8 mouse cellular contexts compared by ENCODE assay signal in the genomic region with DNA sequence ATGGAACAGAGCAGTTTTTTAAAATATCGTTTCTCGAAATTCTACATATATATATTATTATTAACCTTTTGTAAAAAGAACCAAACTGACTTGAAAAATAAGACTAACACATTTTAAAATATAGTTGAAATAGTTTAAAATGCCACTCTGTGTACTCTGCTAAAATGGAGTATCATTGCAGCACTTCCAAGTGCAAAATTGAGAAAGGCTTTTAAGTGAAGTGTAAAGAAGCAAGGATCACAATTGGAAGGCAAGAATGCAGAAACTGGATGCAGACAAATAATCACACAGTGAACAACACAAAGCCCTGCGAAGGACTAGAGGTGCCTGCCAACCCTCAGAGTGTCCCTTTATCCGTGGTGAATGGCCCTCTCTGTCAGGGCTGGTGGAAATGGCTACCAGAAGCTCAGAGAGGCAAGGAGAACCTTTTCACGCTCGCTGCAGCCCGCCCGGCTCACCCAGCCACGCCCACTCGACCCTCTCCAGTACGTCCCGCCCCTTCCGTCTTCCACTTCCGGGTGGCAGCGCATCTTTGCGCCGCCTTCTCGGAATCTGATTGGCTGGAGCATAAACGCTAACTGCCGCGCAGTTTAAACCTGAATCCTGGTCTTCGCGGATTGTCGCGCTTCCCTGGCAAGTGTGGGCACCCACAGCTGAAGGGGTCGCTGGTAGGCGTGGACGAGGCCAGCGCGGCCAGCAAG. TPM values are rescaled to one million over a fixed set of nuclear protein-coding genes. Genes with fewer than 3 reads are reported as not detected.
DNase-seq lines count a peak whose midpoint lies in the region; ATAC-seq and TF ChIP-seq lines count a peak whose summit lies in the region.

A gene (plus strand): TSS at position 540 of the 701 bp plus-strand sequence.

- peak within 1 kb of the TSS; percentile 75 to 81 (median 76) for H3K4me3 ChIP-seq in CH12.LX (replicated peaks in 1 of 3; ENCODE audit: low read depth in 2 of 3, low read length in 2 of 3, poor library complexity in 1 of 3)
- peak within 1 kb of the TSS; percentile 86 for H3K4me3 ChIP-seq in forebrain, embryonic 11.5 days (ENCODE audit: low read depth, low read length)
- peak within 1 kb of the TSS; percentile 100 for H3K4me3 ChIP-seq in heart, embryonic 16.5 days (ENCODE audit: low read length)
- peak within 1 kb of the TSS; percentile 91 for H3K4me3 ChIP-seq in liver, embryonic 15.5 days (replicated peaks)
- H3K4me3 ChIP-seq in neural tube, embryonic 12.5 days, result peak within 1 kb of the TSS; percentile 81

- peak; percentile 97 for DNase-seq in CH12.LX (ENCODE audit: extremely low read depth)
- peak; percentile 89 for DNase-seq in c-Kit-positive CD71-positive TER-119-negative erythroid progenitor cells, embryonic 14.5 days (ENCODE audit: low read depth)
- DNase-seq in forebrain, embryonic 11.5 days (ENCODE audit: low spot score), result peak; percentile 97
- peak; percentile 93 to 96 for DNase-seq in kidney, postnatal 36 days
- peak; percentile 87 for DNase-seq in telencephalon, adult 2 months (ENCODE audit: low read depth, low spot score)

- H3K79me2 ChIP-seq in CH12.LX (replicated peaks; ENCODE audit: control insufficient read depth, extremely low read depth, insufficient read depth, poor library complexity, severe bottlenecking), result peaks cover 31% of the 10 kb centered on the region

- peak within 1 kb of the TSS; percentile 97 for H3K4me2 ChIP-seq in CH12.LX (ENCODE audit: insufficient read depth, low read depth, poor library complexity, severe bottlenecking)
- peak within 1 kb of the TSS; percentile 77 for H3K4me2 ChIP-seq in forebrain, embryonic 11.5 days (ENCODE audit: low read depth, low read length, severe bottlenecking)
- peak within 1 kb of the TSS; percentile 64 for H3K4me2 ChIP-seq in heart, embryonic 16.5 days (ENCODE audit: low read depth, low read length)
- peak within 1 kb of the TSS; percentile 79 for H3K4me2 ChIP-seq in liver, embryonic 15.5 days
- peak within 1 kb of the TSS; percentile 84 for H3K4me2 ChIP-seq in neural tube, embryonic 12.5 days (replicated peaks)

- H3K9me3 ChIP-seq in CH12.LX (replicated peaks; ENCODE audit: low read length), result no peaks in the 10 kb centered on the region
- H3K9me3 ChIP-seq in forebrain, embryonic 11.5 days (ENCODE audit: control insufficient read depth, low read length), result no peaks in the 10 kb centered on the region
- H3K9me3 ChIP-seq in heart, embryonic 16.5 days (replicated peaks; ENCODE audit: control insufficient read depth, low read length), result no peaks in the 10 kb centered on the region
- no peaks in the 10 kb centered on the region for H3K9me3 ChIP-seq in liver, embryonic 15.5 days (replicated peaks)
- H3K9me3 ChIP-seq in neural tube, embryonic 12.5 days, result no peaks in the 10 kb centered on the region

- no peak for TF ChIP-seq RAD21 in CH12.LX (IDR thresholded peaks at IDR 0.05; ENCODE audit: low read depth, low read length)

- peaks cover 0 to 10% of the 10 kb centered on the region in 2 experiments for H3K36me3 ChIP-seq in CH12.LX (replicated peaks in 1 of 2; ENCODE audit: control insufficient read depth in 1 of 2, insufficient read depth in 1 of 2, low read length in 1 of 2)
- H3K36me3 ChIP-seq in forebrain, embryonic 11.5 days (ENCODE audit: control insufficient read depth, insufficient read depth, low read length), result no peaks in the 10 kb centered on the region
- no peaks in the 10 kb centered on the region for H3K36me3 ChIP-seq in heart, embryonic 16.5 days (ENCODE audit: control insufficient read depth, insufficient read depth)
- H3K36me3 ChIP-seq in liver, embryonic 15.5 days (replicated peaks), result peaks cover 16% of the 10 kb centered on the region
- no peaks in the 10 kb centered on the region for H3K36me3 ChIP-seq in neural tube, embryonic 12.5 days

- H3K9ac ChIP-seq in CH12.LX (ENCODE audit: insufficient read depth, low read depth), result peak within 1 kb of the TSS; percentile 81
- peak within 1 kb of the TSS; percentile 91 for H3K9ac ChIP-seq in forebrain, embryonic 11.5 days (ENCODE audit: low read length)
- peak within 1 kb of the TSS; percentile 86 for H3K9ac ChIP-seq in heart, embryonic 16.5 days (ENCODE audit: low read length)
- peak within 1 kb of the TSS; percentile 93 for H3K9ac ChIP-seq in liver, embryonic 15.5 days
- H3K9ac ChIP-seq in neural tube, embryonic 12.5 days, result peak within 1 kb of the TSS; percentile 61

- no peaks in the 10 kb centered on the region for H3K27me3 ChIP-seq in CH12.LX (replicated peaks)
- no peaks in the 10 kb centered on the region for H3K27me3 ChIP-seq in forebrain, embryonic 11.5 days (ENCODE audit: control insufficient read depth, insufficient read depth, low read length)
- no peaks in the 10 kb centered on the region for H3K27me3 ChIP-seq in heart, embryonic 16.5 days (ENCODE audit: control insufficient read depth, insufficient read depth, low read length)
- no peaks in the 10 kb centered on the region for H3K27me3 ChIP-seq in liver, embryonic 15.5 days
- no peaks in the 10 kb centered on the region for H3K27me3 ChIP-seq in neural tube, embryonic 12.5 days (replicated peaks)

- whole genome bisulfite sequencing in forebrain, embryonic 11.5 days, result 6% methylated on average over 30 of the region's 30 CpGs
- WGBS in heart, embryonic 16.5 days, result 6% methylated on average over 30 of the region's 30 CpGs
- 5% methylated on average over 30 of the region's 30 CpGs for WGBS in liver, embryonic 15.5 days (ENCODE audit: insufficient replicate concordance)
- WGBS in neural tube, embryonic 12.5 days, result 6% methylated on average over 30 of the region's 30 CpGs

- peak within 1 kb of the TSS; percentile 7; the same call in 1 of the 2 replicates for H3K27ac ChIP-seq in CH12.LX (ENCODE audit: insufficient read depth, low read depth)
- peak within 1 kb of the TSS; percentile 57 for H3K27ac ChIP-seq in forebrain, embryonic 11.5 days (ENCODE audit: low read depth, low read length)
- peak within 1 kb of the TSS; percentile 77 for H3K27ac ChIP-seq in heart, embryonic 16.5 days (ENCODE audit: low read length)
- H3K27ac ChIP-seq in liver, embryonic 15.5 days (replicated peaks), result peak within 1 kb of the TSS; percentile 87
- H3K27ac ChIP-seq in neural tube, embryonic 12.5 days, result peak within 1 kb of the TSS; percentile 50; the same call in 1 of the 2 replicates

- peak; percentile 94 for TF ChIP-seq POLR2A in CH12.LX (IDR thresholded peaks at IDR 0.05; ENCODE audit: low read depth, low read length)

- in situ Hi-C loops in CH12.LX (cut with MboI; ENCODE audit: low pct_ligation_motif_present, low pct_unique_long_range_greater_than_20kb, low sequenced_read_pairs), result no loop called here

- H3K4me1 ChIP-seq in CH12.LX (ENCODE audit: control insufficient read depth in 1 of 2, insufficient read depth in 2 of 2), result peaks cover 0 to 18% of the 10 kb centered on the region in 2 experiments; a peak in 1 of 4 replicates
- H3K4me1 ChIP-seq in forebrain, embryonic 11.5 days (replicated peaks; ENCODE audit: control insufficient read depth, insufficient read depth, low read length), result peaks cover 4% of the 10 kb centered on the region; the same call in 1 of the 2 replicates
- H3K4me1 ChIP-seq in heart, embryonic 16.5 days (ENCODE audit: control insufficient read depth, insufficient read depth, low read length), result peaks cover 19% of the 10 kb centered on the region
- H3K4me1 ChIP-seq in liver, embryonic 15.5 days (replicated peaks), result peaks cover 26% of the 10 kb centered on the region
- H3K4me1 ChIP-seq in neural tube, embryonic 12.5 days, result peaks cover 15% of the 10 kb centered on the region

- no peak for TF ChIP-seq EP300 in CH12.LX (IDR thresholded peaks at IDR 0.05; ENCODE audit: low read length)

- no peak for TF ChIP-seq CTCF in CH12.LX (conservative IDR thresholded peaks at IDR 0.05 in 1 of 2, IDR thresholded peaks at IDR 0.05 in 1 of 2; ENCODE audit: low read depth in 2 of 2, low read length in 2 of 2)

- dilution Hi-C loops in CH12.LX (cut with MboI; ENCODE audit: extremely low pct_ligation_motif_present, extremely low pct_unique_long_range_greater_than_20kb, low sequenced_read_pairs), result no loop called here

- ATAC-seq in forebrain, embryonic 11.5 days (replicated peaks; ENCODE audit: low FRiP score), result peak; percentile 99
- peak; percentile 99 for ATAC-seq in heart, embryonic 16.5 days (replicated peaks; ENCODE audit: extremely low read depth, insufficient read depth, low FRiP score)
- peak; percentile 95 for ATAC-seq in liver, embryonic 15.5 days (ENCODE audit: insufficient read depth)
- peak; percentile 99 for ATAC-seq in neural tube, embryonic 12.5 days (ENCODE audit: low FRiP score, low read depth)

TF ChIP-seq in CH12.LX, 34 proteins besides CTCF, POLR2A, EP300 and RAD21 (continues in another document):
- TF ChIP-seq JUND (conservative IDR thresholded peaks at IDR 0.05; ENCODE audit: low read depth, low read length), result no peak
- peak; percentile 70; the same call in 1 of the 2 replicates for TF ChIP-seq ZMIZ1 (IDR thresholded peaks at IDR 0.05; ENCODE audit: low read depth, low read length)
- TF ChIP-seq NRF1 (IDR thresholded peaks at IDR 0.05; ENCODE audit: low read depth, low read length), result peak; percentile 34; the same call in 1 of the 2 replicates
- no peak for TF ChIP-seq ETS1 (conservative IDR thresholded peaks at IDR 0.05; ENCODE audit: low read depth, low read length)
- peak; percentile 66; the same call in 1 of the 2 replicates for TF ChIP-seq CHD2 (IDR thresholded peaks at IDR 0.05; ENCODE audit: low read length)
- TF ChIP-seq NELFE (IDR thresholded peaks at IDR 0.05; ENCODE audit: low read depth, low read length), result peak; percentile 79
- TF ChIP-seq POLR2AphosphoS2 (IDR thresholded peaks at IDR 0.05; ENCODE audit: low read depth, low read length), result no peak
- peak; percentile 66 for TF ChIP-seq TCF12 (IDR thresholded peaks at IDR 0.05; ENCODE audit: low read depth, low read length)
- TF ChIP-seq HCFC1 (IDR thresholded peaks at IDR 0.05; ENCODE audit: low read depth, low read length), result peak; percentile 76
- TF ChIP-seq ZKSCAN1 (IDR thresholded peaks at IDR 0.05; ENCODE audit: borderline replicate concordance, low read depth, low read length), result no peak
- peak; percentile 83; the same call in 1 of the 2 replicates for TF ChIP-seq SIN3A (IDR thresholded peaks at IDR 0.05; ENCODE audit: low read length)
- TF ChIP-seq PAX5 (IDR thresholded peaks at IDR 0.05; ENCODE audit: low read length), result no peak
- TF ChIP-seq IRF4 (IDR thresholded peaks at IDR 0.05; ENCODE audit: low read depth, low read length), result 0 out of 2 replicates have a peak, but pooled peaks have one; percentile 36
- TF ChIP-seq ELF1 (IDR thresholded peaks at IDR 0.05; ENCODE audit: low read depth, low read length), result peak; percentile 97

RNA-seq across cellular contexts. Expression of the gene that starts here (rescaled TPM):
- total RNA-seq in CH12.LX (2012; rRNA removed) (14.4 and 15.1 TPM in 2 replicates), CH12.LX (2014; rRNA removed) (24.2 and 27.1 TPM in 2 replicates)
- 14.6 and 15.1 TPM in 2 replicates for polyA plus RNA-seq in CH12.LX (2012; ENCODE audit: insufficient read length, low read depth)
- 28.0 and 31.0 TPM in 2 replicates for polyA plus RNA-seq in forebrain, embryonic 11.5 days (2014; fragmentation: Nextera tagmentation; extraction: Ambion mirVana)
- 15.3 and 17.1 TPM in 2 replicates for polyA plus RNA-seq in heart, embryonic 16.5 days (2015; fragmentation: Nextera tagmentation; extraction: Ambion mirVana)
- 8.6 and 8.9 TPM in 2 replicates for polyA plus RNA-seq in liver, embryonic 15.5 days (2015; fragmentation: Nextera tagmentation; extraction: Ambion mirVana)
- 14.3 and 14.8 TPM in 2 replicates for polyA plus RNA-seq in neural tube, embryonic 12.5 days (2016; fragmentation: Nextera tagmentation; extraction: Ambion mirVana)

Comparison
In these comparisons a context has a peak if more than half of its experiments do, and no peak if none do; other contexts are left out.
1. Peak in every context shown above with its lines: DNase-seq, ATAC-seq, H3K4me3 ChIP-seq and H3K27ac ChIP-seq.
2. H3K27ac ChIP-seq: peak in every context shown above with its lines; median percentile 87 in liver, embryonic 15.5 days; 77 in heart, embryonic 16.5 days; 57 in forebrain, embryonic 11.5 days; 50 in neural tube, embryonic 12.5 days; 7 in CH12.LX.